Mouse (Mus musculus): ENCODE results near the gene Afdn.

GRCm38 (mm10) chr17:13940487-13940886, 180.1 kb downstream of the Afdn start:
- TF ChIP-seq ZNF384 (IDR thresholded peaks at IDR 0.05; ENCODE audit: low read depth, low read length) = no peak
- no peak for TF ChIP-seq CHD2 (IDR thresholded peaks at IDR 0.05; ENCODE audit: low read depth, low read length)

Data from ES-E14 (cell line).